Mouse (Mus musculus): ENCODE data around the gene Acp2.
A peak's percentile ranks its signal among the peaks of the same experiment; 100 is the strongest.

The Acp2 gene

GRCm38 (mm10) chr2:91202222-91202971 is at the start of gene Acp2, which contains the start of gene Nr1h3:
Gene Acp2 (plus strand): TSS chr2:91202885.
Gene Nr1h3 (minus strand): TSS chr2:91202834.
- peak; percentile 94 for DNase-seq

DNA sequence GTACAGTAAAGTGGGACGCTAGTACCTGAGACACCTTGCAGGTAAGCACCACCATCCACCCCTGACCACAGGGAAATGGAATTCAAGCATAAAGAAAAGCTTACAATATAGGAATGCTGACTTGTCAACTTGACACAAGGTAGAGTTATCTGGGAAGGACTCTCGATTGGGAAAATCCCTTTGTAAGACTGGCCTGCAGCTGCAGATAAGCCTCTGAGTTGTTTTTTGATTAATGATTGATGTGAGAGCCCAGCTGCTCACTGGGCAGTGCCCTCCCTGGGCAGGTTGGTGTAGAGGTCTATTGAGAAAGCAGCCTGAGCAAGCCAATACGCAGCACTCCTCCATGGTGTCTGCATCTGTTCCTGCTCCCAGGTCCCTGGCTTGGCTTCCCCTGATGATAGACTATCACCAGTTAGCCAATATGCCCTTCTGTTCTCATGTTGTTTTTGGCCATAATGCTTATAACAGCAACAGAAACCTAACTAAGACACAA is 49.8 kb upstream of the Acp2 start:
- DNase-seq: no peak

DNA sequence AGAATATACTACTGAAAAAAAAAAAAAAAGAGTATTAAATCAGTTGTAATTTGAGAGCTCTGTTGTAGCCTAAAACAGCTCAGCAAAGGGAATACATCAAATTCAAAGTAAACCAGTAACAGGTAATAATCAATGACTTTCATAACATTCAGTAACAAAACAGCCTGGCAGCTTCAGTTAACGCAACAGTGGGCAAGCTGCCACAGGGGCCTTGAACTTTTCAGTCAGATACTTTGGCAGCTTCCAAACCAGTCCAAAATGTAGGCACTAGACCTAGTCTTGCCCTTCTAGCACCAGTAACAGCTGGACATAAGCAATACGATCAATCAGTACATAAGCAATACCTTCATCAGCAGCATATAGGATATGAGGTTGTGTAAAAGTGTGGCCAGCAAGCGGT is 48.6 kb upstream of the Acp2 start:
- DNase-seq: no peak

- DNase-seq: no peak
These were observed 45.5 kb upstream of the Acp2 start for GRCm38 (mm10) chr2:91157002-91157752.

DNA sequence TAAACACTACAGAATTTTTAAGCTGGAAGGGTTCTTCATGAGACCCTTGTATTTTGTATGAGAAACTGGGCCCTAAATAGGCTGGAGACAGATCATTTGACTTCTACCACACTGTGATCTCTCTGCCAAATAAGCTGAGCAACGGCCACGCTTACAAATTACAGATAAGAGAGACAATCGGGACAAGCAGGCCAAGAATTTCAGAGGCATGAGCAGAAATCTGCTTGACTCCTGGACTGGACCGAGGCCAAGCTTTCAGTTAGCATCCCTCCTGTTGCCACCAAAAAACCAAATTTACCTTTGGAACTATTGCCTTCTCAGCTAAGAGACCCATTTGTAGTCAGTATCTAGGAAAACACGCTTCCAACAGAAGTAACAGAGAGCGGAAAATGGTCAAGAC is 42.1 kb upstream of the Acp2 start:
- peak; percentile 11 for DNase-seq

- DNase-seq: no peak
These were observed 39.7 kb upstream of the Acp2 start for GRCm38 (mm10) chr2:91162952-91163351.

- no peak for DNase-seq
These were observed 39.2 kb upstream of the Acp2 start for GRCm38 (mm10) chr2:91163532-91163931.

DNA sequence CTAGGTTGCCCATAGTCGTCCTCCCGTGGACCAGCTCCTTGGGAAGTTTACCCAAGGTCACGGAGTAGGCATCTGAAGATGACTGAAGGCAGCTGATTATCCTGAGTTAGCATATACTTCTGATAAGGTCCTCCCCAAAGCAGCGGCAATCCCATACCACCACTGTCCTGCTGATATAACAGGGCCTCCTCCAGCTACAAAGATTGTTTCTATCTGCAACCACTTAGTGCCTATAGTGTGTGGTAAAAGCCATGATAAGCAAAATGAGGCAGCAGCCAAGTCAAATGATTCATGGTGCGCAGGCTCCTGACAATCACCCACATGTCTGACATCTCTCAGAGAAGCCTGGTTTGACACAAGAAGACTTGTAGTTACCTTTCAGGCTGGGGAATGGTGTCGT is 37.7 kb upstream of the Acp2 start:
- no peak for DNase-seq

DNA sequence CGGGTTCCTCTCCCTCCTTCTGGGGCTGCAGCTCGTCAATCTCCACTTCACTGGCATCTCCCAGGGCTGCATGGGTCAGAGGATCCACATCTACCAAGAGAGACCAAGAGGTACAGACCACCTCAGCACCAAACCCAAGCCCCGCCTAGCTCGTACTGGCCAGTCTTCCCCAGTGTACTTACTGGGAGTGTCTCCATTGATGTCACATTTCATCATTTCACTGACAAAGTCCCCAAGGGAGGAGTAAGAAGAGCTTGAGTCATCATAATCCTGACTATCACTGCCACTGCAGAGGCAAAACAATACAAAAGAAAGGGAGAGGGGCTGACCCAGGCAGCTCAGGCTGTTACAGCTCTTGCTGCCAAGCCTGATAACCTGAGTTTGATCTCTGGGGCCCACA is 35.1 kb upstream of the Acp2 start:
- DNase-seq: no peak

DNA sequence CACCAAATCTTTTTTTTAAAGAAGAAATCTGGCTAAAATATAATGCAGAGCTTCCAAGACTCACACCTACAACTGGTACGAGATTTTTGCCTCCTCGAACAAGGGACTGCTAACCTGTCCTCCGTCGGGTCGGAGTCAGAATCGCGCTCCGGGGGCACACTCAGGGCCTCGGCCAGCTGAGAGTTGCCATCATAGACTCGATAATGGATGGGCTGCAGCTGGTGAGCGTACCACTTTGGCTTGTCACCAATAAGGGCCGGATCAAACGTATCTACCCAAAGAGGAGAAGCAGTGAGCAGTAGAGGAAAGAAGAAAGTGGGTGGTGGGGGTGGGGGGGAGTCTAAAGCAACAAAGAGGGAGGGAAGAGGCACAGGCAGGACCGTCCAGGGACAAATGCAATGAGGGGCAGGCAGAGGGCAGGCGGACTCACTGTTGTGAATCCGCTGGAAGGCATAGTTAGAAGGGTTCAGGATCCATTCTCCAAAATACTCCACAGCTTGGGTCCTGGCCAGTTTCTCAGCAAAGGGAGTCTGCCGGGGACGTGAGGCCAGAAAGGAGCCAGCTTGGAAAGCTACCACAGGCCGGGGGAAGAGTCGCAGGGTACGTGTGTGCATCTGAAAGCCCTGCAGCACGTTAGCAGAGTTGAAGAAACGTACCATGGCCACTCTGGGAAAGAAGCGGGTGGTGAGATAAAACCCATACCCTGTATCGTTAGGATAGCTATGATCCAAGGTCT is 32.9 kb upstream of the Acp2 start:
- no peak for DNase-seq

DNA sequence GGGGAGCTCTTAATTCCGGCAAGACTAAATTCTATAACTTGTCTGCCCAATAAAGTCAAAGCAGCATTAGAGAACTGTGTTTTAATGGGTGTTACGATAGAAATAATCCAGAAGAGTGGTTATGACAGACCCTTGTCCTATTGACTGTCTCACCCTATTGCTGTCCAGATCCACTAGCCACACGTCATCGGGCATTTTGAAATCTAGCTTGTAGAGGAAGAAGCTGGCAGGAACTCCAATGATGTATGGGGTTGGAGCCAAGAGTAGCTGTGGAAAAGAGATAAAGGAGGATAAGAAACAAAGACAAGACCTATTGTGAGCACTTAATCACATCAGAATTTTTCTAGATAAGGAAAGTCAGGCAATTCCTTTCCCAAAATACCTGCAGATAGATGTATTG is 27.2 kb upstream of the Acp2 start:
- no peak for DNase-seq

DNA sequence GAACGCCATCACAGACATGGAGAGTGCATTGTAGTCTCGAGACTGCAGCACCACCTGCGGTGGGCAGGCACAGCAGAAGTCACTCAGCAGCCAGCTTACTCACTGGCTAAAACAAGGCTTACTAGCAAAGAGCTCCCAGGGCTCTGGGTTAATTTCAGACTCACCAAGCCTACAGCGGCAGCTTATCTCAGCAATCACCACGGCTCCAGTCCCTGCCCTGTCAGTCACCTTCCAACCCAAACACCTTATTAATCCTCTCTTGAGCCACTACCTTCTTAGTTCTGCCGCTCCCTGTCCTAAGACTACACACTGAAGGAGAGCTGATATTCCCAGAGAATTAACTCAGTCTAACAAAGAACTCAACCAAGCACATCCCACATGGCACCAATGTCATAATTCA is 26.5 kb upstream of the Acp2 start:
- no peak for DNase-seq

DNA sequence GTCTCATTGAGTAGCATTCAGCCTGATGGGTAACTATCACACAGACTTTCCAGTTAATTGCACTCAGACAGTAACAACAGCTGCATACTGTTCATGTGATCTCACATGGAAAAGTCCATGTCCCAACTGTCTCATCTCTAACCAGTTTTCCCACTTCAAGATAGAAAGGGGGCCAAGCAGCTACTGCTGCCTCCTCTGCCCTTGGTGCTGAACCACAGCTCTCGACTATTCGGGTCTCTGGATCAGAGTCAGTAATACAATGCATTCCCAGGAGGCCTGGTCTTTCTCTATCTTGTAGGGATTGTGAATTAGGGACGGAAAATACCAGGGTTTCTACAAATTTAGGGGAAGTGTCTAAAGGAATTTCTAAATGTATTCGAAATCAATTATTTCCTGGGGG is 22.9 kb upstream of the Acp2 start:
- no peak for DNase-seq

- no peak for DNase-seq
These were observed 22.0 kb upstream of the Acp2 start for GRCm38 (mm10) chr2:91180706-91181105.

GRCm38 (mm10) chr2:91182016-91182404 is 20.7 kb upstream of the Acp2 start:
- no peak for DNase-seq

GRCm38 (mm10) chr2:91182405-91183147 is 20.1 kb upstream of the Acp2 start:
- no peak for DNase-seq

GRCm38 (mm10) chr2:91183148-91183513 is 19.6 kb upstream of the Acp2 start:
- DNase-seq: peak; percentile 97

DNA sequence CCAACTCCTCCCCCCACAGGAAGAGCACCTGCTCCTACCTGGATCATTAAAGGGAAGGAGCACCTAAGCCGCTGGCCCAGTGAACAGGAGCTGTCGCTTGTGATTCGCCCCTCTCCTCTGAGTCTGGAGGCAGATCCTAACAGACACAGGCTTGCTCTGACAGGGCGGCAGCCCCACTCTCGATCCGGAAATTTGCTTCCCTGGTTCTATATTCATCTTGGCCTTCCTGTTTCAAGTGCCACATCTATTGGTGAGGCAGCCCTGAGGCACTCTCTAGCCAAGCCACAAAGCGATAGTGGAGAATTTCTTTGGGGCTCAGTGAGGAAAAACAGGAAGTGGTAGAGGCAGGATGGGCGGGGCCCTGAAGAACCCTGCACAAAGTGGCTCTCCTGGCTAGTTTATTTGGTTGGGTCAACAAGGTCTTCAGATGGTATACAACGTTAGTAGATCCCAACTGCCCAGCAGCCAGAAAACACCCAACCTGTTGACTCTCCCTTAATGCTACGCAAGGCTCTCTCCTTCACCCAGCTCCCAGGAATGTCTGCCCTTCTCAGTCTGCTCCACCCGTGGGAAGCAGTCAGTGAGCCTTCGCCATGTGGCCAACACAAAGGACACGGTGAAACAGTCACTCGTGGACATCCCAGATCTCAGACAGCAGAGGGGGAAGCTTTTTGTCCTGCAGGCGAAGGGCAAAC is 18.8 kb upstream of the Acp2 start, which contains the start of gene Madd:
Madd (minus strand) TSS at position 127 of the 695 bp plus-strand sequence.
- peak; percentile 40 for DNase-seq

- no peak for DNase-seq
These were observed 16.5 kb upstream of the Acp2 start for GRCm38 (mm10) chr2:91186208-91186607.

GRCm38 (mm10) chr2:91187431-91187830 is 15.3 kb upstream of the Acp2 start:
- no peak for DNase-seq

- no peak for DNase-seq
These were observed 12.2 kb upstream of the Acp2 start for GRCm38 (mm10) chr2:91190501-91190900.

Measured in kidney, adult 11 months (tissue).